Mouse (Mus musculus) layer of hippocampus, adult 8-10 months (tissue): ENCODE data around the gene Ten1. TPM values are rescaled to one million over a fixed set of nuclear protein-coding genes. Genes with fewer than 3 reads are reported as not detected.

Source experiments
- DNase-seq, 2 experiments: peaks; one replicate each; pipeline ENCODE4 v3.0.0; 2022; ENCODE audit warnings: low spot score in 2 of 2
- total RNA-seq, 4 experiments: library from RNA; stranded (reverse); gene quantifications; 2 replicates each; pipeline ENCODE4 v1.2.4; 2022

Ten1 gene
- total RNA-seq, 4 experiments from 2014 or later, result 29.4 to 43.7 (median 38.7) TPM

DNA sequence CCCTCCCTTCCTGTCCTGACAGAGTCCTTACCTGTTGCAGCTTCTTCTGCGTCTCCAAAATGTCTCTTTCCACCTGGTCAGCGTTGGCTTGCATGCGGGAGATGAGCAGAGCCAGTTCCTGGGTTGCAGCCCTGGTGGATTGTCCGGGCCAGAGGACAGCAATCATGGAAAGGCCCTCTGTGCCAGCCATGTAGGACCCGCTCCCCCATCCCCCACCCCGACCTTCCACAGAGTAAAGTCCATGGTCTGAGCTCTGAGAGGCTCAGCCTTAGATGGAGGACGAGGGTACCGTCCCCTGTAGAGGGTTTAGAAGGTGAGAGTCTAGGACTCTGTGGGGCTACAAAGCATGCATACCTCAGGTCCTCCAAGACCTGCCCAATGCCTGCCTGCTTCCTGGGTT lies 36.2 kb downstream of the Ten1 start:
- DNase-seq, result no peak

DNA sequence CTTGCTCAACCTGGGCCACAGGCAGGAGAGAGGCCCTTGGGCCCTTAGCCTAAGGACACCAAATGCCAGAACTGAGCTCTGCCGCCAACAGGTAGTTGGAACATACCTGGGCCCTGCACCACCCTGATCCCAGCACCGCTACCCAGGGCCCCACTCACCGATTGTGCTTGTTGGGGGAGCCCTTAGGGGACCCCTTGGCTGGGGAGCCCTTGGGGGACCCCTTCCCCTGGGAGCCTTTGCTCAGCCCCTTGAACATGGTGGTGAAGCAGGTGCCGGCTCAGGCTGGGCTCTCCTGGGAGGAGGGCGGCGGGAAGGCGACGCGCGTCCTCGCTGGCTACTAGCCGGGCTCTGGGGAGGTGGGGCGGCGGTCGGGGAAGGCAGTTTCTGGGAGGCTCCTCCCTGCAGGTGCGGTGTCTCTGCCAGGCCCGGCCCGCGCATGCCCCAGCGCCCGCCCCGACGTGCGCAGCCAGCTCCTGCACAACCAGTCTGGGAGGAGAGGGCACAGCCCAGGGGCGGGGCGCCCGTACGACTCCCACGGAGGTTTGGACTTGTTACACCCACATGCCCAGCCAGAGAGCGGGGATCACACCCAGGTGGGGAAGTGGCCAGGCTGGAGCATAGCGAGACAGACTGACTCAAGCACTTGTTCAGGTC lies 39.2 kb downstream of the Ten1 start, which contains the start of gene Evpl:
Evpl (minus strand) TSS at position 336 of the 654 bp plus-strand sequence.
- DNase-seq, result no peak

DNA sequence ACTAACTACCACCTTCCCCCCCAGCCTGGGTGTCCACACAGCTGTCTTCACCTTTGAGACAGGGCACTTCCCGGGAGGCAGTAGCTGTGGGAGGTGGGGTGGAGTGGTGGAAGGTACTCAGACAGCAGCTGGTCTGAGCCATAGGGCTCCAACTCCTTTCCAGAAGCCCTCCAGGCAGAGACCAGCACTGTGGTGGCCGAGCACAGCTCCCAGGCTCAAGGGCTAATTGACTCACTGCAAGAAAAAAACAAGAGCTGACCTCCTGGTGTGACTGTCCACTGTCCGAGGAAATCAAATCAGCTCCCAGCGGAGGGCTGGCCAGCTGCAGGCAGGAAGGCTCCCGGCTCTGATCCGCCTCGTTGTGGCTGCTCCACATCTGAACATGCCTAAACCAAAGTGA lies 41.1 kb downstream of the Ten1 start:
- no peak for DNase-seq

DNA sequence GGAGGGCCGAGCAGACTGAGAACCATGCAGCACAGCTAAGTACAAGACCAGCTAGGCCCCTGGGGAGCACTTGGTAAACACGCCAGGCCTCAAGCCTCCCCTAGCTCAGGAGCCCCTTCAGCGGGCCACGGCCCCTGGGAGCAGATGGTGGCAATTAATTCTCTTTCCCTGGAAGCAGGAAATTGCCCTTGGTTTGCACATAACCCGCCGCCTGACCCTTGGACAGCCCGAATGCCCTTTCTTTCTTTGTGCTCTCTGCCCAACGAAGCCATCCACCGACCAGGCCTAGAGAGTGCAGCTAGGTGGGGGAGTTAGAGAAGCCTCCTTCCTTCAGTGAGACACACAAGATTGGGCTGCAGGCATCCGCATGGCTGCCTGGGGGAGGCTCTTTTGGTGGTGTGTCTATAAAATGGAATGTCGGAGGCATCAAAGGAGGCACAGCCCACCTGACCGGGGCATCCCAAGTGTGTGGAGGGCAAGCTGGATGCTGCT lies 43.1 kb downstream of the Ten1 start:
- no peak for DNase-seq

DNA sequence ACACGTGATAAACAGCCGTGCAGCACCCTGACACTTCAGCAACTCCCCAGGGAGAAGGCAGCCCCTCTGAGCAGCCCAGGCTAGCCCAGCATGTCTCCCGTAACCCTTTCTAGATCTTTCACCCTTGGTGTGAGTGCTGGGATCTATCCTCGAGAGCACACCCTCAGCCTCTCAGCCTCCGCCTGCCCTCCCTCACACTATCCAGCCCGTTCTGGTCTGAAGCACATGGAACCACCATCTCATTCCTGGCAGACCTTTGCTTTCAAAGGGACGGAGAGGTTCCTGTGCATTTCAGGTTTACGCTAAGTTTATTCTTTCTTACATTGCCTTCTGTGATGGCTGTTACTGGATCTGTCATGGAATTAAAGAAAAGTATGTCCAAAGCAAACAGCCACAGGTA lies 45.9 kb downstream of the Ten1 start:
- DNase-seq, result no peak

DNA sequence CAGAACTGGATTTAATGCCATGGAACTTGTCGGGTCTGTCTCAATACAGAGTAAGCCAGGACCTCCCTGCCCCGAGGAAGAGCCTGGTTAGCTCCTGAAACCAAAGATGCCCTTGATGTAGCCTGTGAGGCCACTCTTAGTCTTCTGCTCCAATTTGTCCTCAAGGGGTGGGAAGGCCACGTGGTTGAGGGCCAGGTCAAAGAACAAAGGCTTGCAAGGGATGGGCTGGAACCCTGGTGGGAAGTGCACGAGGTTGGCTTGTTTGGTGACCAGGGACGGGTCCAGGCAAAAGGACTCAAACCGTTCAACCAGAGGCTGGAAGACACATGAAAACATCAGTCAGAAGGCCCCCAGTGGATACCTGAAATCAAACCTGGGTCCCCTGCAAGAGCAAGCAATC lies 47.0 kb downstream of the Ten1 start:
- no peak for DNase-seq

DNA sequence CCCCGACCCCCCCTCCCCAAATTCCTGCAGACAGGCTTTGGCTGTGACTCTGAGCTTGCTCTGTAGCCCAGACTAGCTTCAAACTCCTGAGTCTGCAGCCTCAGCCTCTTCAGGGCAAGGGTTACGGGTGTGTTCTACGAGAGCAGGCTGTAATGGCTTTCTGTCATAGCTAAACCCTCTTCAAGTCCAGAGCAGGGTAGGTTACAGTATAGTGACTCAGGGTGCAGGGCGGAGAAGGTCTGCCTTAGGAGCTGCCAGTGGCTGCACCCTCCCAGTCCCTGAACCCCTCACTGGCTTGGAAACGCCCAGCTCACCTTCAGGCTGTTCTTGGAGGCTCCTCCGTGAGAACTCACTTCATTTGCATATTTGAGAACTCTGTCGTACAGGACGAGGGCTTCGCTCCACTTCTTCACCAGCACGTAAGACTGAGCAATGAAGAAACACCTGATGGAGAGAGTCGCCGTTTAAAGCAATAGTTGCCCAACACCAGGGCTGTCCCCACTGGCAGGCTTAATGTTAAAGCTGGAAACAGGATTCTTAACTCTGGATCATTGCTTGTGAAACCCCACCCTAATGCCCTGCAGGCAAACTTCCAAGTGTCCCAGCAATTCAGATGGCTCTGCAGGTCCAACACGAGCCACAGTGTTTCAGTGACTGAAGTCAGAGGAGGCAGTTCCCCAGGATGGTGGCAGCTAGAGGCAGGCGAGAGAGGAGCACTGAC lies 49.0 kb downstream of the Ten1 start:
- DNase-seq, result no peak

DNA sequence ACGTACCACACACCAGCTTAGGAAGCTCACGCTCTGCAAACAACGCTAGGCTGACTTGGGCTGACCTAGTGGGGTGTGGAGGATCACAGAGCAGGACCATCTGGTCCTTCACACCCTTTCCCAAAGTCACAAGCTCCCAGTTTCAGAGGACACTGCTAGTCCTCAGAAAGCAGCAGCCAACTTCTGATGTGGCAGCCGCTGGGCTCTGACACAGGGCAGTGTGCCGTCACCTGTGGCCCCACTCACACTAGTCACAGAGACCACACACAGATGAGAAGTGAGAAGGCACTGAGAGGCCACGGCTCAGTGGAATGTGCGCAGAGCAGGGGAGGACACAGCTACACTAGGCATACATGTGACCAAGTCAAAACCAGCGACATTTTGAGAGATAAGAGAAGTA lies 52.2 kb downstream of the Ten1 start:
- no peak for DNase-seq

DNA sequence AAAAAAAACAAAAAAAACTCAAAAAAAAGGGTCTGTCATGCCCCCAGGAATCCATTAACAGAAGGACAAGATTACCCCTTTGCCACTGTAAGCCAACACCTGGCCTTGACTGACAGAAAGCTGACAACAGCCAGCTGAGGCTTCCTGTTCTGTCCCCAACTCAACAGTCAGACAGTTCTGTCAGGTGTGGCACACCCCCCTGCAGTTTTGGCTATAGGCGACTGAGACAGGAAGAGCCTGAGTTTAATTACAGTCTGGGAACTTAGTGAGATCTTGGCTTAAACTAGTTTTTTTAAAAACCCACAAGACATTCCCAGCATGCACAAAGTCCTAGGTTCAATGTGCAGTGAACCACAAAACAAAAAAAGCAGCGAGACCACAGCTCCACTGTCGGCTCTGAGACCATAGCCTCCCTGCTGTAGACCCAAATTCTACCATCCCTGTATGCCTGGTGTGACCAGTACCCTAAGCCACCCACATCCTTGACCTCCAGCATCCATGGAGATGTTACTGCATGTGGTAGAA lies 54.5 kb downstream of the Ten1 start:
- no peak for DNase-seq

DNA sequence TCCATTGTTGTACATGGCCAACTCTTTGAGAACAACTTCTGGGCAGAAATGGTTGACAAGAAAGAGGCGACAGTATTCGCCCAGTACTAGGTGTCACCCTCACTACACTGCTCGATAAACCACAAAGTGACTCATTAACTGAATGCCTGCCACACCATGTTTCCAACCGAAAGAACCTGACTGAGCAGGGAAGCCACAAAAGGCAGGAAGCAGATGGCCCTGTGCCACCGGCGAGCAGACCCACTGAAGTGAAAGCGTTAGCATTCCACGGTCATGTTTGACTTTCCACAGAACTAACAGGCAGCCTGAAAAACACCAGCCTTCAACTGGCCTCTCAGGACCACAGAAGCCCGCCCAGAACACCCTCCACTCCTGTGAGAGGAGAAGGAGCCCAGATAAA lies 56.0 kb downstream of the Ten1 start:
- no peak for DNase-seq

DNA sequence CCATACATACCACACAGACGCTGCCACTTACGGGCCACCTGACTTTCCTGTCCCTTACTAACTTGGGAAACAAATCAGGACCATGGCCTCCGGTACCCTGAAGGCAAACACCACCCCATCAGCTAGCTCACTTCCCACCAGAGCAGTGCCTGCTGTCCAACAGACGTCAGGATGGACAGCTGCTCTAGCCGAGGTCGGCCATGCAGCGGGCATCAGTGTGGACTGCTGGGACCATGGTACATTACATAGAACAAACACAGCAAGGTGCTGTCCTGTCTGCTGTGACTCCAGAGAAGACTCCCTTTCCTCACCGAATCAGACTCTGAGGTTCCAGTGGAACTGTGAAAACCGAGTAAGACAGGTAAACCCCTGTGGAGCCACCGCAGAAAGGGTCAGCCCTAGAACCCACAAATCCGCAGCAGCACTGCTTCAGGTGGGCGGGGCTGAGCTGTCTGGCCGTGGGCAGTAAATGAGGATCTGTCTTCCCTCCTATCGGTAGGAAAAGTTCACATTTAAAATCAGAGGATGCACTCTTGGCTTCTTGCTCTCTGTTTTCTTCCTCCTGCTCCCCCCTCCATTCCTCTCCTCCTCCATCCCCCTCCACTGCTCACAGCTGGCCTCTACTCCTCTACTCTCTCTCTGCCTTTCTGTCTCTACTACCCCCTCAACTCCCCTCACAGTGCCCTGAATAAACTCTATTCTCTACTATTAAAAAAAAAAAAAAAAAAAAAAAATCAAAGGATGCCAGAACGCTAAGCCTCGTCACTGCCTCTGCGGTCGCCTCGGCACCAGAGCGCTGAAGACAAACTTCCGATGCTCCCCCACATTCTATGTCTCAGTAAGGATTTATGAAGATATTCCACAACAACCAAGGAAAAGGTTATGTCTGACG lies 56.7 kb downstream of the Ten1 start:
- DNase-seq, result no peak

DNA sequence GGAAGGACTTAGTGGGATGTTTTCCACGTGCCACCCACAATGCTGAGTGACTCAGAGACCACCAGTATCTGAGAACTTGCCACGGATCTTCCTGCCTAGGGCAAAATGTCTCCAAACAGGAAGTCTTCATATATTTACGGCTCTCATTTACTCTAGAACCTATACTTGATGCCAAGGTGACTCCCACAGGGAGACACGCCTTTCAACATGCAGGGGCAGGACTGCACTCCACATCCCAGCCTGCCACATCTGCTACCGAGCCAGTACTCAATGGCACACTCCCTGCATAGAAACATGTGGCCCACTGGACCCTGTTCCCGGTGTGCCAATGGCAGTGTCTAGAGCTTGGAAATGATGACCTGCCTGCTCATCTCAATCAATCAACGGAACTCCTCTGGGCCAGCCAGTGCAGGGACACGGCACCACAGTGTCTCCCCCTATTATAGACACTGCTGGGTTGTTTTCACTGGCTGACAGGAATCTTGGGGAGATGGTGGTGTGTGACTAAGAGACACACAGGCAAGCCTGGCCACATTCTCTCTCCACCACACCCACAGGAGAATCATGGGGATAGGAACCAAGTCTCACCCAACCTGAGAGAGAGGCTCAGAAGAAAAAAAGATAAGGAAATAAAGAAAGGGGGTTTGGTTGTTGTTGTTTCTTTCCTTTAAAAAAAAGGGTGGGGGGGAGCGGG lies 57.5 kb downstream of the Ten1 start:
- no peak for DNase-seq

DNA sequence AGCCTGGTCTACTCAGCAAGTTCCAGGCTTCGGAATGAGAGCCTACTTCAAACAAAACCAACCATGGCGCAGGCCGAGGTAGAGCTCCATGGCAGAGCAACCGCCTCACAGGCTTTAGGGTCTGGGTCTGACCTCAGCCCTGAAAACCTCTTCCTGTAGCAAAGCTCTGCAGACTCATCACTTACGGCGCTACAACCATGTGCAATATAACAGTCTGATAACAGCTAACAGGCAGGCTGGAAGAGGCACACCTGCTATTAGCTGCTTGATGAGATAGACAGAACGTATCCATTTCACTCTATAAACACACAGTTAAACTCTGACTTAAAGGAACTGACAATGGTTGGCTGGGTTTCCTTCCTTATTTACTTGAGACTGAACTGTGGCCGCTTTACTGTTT lies 60.8 kb downstream of the Ten1 start:
- DNase-seq, result no peak

DNA sequence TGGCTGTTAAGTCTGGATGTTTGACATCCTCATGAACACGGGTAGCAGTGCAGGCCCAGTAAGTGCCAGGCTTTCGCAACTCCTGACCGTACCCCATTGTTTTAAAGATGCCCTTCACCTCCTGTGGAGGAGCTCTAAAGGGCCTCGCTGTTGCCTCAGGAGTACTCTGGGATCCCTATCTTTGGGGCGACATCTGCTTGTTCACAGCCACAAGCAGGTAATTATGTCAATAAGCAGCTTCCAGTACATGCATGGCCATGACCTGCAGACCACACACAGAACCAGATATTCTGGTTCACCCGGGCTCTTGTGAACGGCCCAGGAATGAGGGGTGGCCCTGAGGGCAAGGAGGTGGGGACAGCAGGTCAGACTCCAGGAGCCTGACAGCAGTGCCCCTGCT lies 61.6 kb downstream of the Ten1 start:
- no peak for DNase-seq

Other genes with a start within 250 kb of the Ten1 start
- gene Itgb4, start 224.1 kb upstream of the Ten1 start, total RNA-seq, result 10 to 100 TPM in 3 of 4 experiments, 1 to 10 TPM in 1; 6.7 to 13.0 (median 11.3) TPM
- gene Galk1, start 186.1 kb upstream of the Ten1 start, total RNA-seq, result 10 to 100 TPM; 11.6 to 20.7 (median 16.1) TPM
- 100 to 1,000 TPM; 243 to 308 (median 280) TPM for gene H3f3b, start 170.9 kb upstream of the Ten1 start, total RNA-seq
- gene Unk, start 168.5 kb upstream of the Ten1 start, total RNA-seq, result 10 to 100 TPM; 26.3 to 31.6 (median 28.2) TPM
- gene Unc13d, start 120.9 kb upstream of the Ten1 start, total RNA-seq, result 1 to 10 TPM; 1.5 to 3.6 (median 2.3) TPM
- 100 to 1,000 TPM; 387 to 440 (median 429) TPM for gene Wbp2, start 111.9 kb upstream of the Ten1 start, total RNA-seq
- gene Trim47, start 71.6 kb upstream of the Ten1 start, total RNA-seq, result 10 to 100 TPM in 1 of 4 experiments, 1 to 10 TPM in 3; 5.0 to 13.0 (median 8.2) TPM
- 1 to 10 TPM; 7.2 to 10.0 (median 7.9) TPM for gene Trim65, start 67.7 kb upstream of the Ten1 start, total RNA-seq
- 10 to 100 TPM; 56.1 to 66.6 (median 62.8) TPM for gene Mrpl38, start 60.0 kb upstream of the Ten1 start, total RNA-seq
- 100 to 1,000 TPM in 1 of 4 experiments, 10 to 100 TPM in 3; 73.7 to 111 (median 92.3) TPM for gene Fbf1, start 30.7 kb upstream of the Ten1 start, total RNA-seq
- 100 to 1,000 TPM; 124 to 134 (median 130) TPM for gene Acox1, start 190 bp downstream of the Ten1 start, total RNA-seq
- gene Evpl, start 39.2 kb downstream of the Ten1 start, total RNA-seq, result 1 to 10 TPM in 2 of 4 experiments, under 1 TPM in 2; 0.85 to 1.4 (median 1.1) TPM
- 10 to 100 TPM; 61.1 to 71.3 (median 66.1) TPM for gene Srp68, start 75.4 kb downstream of the Ten1 start, total RNA-seq
- not detected for gene Galr2, start 82.1 kb downstream of the Ten1 start, total RNA-seq
- 100 to 1,000 TPM in 1 of 4 experiments, 10 to 100 TPM in 3; 82.4 to 103 (median 88.9) TPM for gene Exoc7, start 108.4 kb downstream of the Ten1 start, total RNA-seq
- 1 to 10 TPM; 4.5 to 7.4 (median 6.2) TPM for gene Foxj1, start 136.5 kb downstream of the Ten1 start, total RNA-seq
- gene Rnf157, start 214.2 kb downstream of the Ten1 start, total RNA-seq, result 100 to 1,000 TPM; 220 to 248 (median 241) TPM
- 10 to 100 TPM; 28.6 to 30.4 (median 29.5) TPM for gene Ubald2, start 235.2 kb downstream of the Ten1 start, total RNA-seq